Mouse (Mus musculus) MEL (cell line): ENCODE measurements at regions not wholly inside any gene's neighbourhood (a gene's known extent, or its start where the extent isn't known, plus 50 kb on each side); places are given as distances from the start of the nearest gene placed in this dataset.

ENCODE experiments used
- DNase-seq: peaks from one replicate; pipeline ENCODE4 v3.0.0; 2011; ENCODE audit warnings: low read depth, low spot score
- H3K27ac ChIP-seq: 2 replicates; pipeline ENCODE4 v1.5.1; 2012; ENCODE audit warnings: low read depth, mild to moderate bottlenecking, control low read depth, low read length, moderate library complexity; ENCODE audit not compliant: control insufficient read depth
- H3K27me3 ChIP-seq, 2 experiments: fragments of 150-350 bp in 1 of 2; sonication (generic) in 1 of 2; 2 replicates each; pipeline ENCODE4 v1.6.1; 2012; ENCODE audit warnings: low read length in 2 of 2, mild to moderate bottlenecking in 2 of 2, improper control_type of control experiment in 1 of 2, moderate library complexity in 1 of 2; ENCODE audit not compliant: insufficient read depth in 2 of 2, control insufficient read depth in 1 of 2
- H3K36me3 ChIP-seq, 2 experiments: 2 replicates each; pipeline ENCODE4 v1.6.1; 2012 to 2014; ENCODE audit warnings: low read length in 2 of 2, improper control_type of control experiment in 1 of 2, inconsistent platforms in 1 of 2, mild to moderate bottlenecking in 1 of 2; ENCODE audit not compliant: insufficient read depth in 2 of 2, control insufficient read depth in 1 of 2
- H3K4me1 ChIP-seq, 2 experiments: fragments of 150-350 bp in 1 of 2; sonication (generic) in 1 of 2; 2 replicates each; pipeline ENCODE4 v1.6.1; 2012; ENCODE audit warnings: low read length in 2 of 2, improper control_type of control experiment in 1 of 2, mild to moderate bottlenecking in 1 of 2; ENCODE audit not compliant: insufficient read depth in 2 of 2, control insufficient read depth in 1 of 2
- H3K4me3 ChIP-seq, 2 experiments: fragments of 150-350 bp in 1 of 2; sonication (generic) in 1 of 2; 2 replicates each; pipeline ENCODE4 v1.5.1; 2012; ENCODE audit warnings: low read depth in 2 of 2, low read length in 2 of 2, mild to moderate bottlenecking in 2 of 2, moderate library complexity in 2 of 2, control low read depth in 1 of 2, improper control_type of control experiment in 1 of 2; ENCODE audit not compliant: control insufficient read depth in 1 of 2, insufficient read depth in 1 of 2
- H3K79me2 ChIP-seq: 2 replicates; pipeline ENCODE4 v1.6.1; 2012; ENCODE audit warnings: mild to moderate bottlenecking, low read length, moderate library complexity; ENCODE audit not compliant: control insufficient read depth, poor library complexity, insufficient read depth
- H3K9ac ChIP-seq: 2 replicates; pipeline ENCODE4 v1.6.1; 2012; ENCODE audit warnings: low read depth, mild to moderate bottlenecking, control low read depth, low read length, moderate library complexity; ENCODE audit not compliant: control insufficient read depth, poor library complexity, severe bottlenecking
- H3K9me3 ChIP-seq: fragments of 150-350 bp; sonication (generic); replicated peaks from 2 replicates; pipeline ENCODE4 v1.6.1; 2012; ENCODE audit warnings: mild to moderate bottlenecking, low read length, improper control_type of control experiment, moderate library complexity; ENCODE audit not compliant: insufficient read depth
- CTCF ChIP-seq, 3 experiments: IDR thresholded peaks in 2 of 3; conservative IDR thresholded peaks in 1 of 3; 2 replicates each; pipeline ENCODE4 v1.5.1; 2011 to 2012; ENCODE audit warnings: low read length in 3 of 3, low read depth in 2 of 3, mild to moderate bottlenecking in 2 of 3, improper control_type of control experiment in 1 of 3, inconsistent platforms in 1 of 3, mixed read lengths in 1 of 3, moderate library complexity in 1 of 3; ENCODE audit not compliant: control insufficient read depth in 1 of 3, insufficient read depth in 1 of 3, poor library complexity in 1 of 3, severe bottlenecking in 1 of 3
- EP300 ChIP-seq, 2 experiments: IDR thresholded peaks; 2 replicates each; pipeline ENCODE4 v1.6.1; 2011; ENCODE audit warnings: improper control_type of control experiment in 2 of 2, low read length in 2 of 2, low read depth in 1 of 2, mild to moderate bottlenecking in 1 of 2
- ETS1 ChIP-seq: IDR thresholded peaks from 2 replicates; pipeline ENCODE4 v1.6.1; 2012; ENCODE audit warnings: low read depth, mild to moderate bottlenecking, inconsistent platforms, low read length, improper control_type of control experiment, moderate library complexity
- GABPA ChIP-seq: IDR thresholded peaks from 2 replicates; pipeline ENCODE4 v1.6.1; 2012; ENCODE audit warnings: low read depth, mild to moderate bottlenecking, inconsistent platforms, low read length, improper control_type of control experiment, moderate library complexity
- KAT2A ChIP-seq: conservative IDR thresholded peaks from 2 replicates; pipeline ENCODE4 v1.6.1; 2012; ENCODE audit warnings: low read depth, low read length, improper control_type of control experiment, inconsistent platforms
- MXI1 ChIP-seq: IDR thresholded peaks from 2 replicates; pipeline ENCODE4 v1.6.1; 2011; ENCODE audit warnings: mild to moderate bottlenecking, low read depth, low read length, improper control_type of control experiment
- MYB ChIP-seq: IDR thresholded peaks from 2 replicates; pipeline ENCODE4 v1.6.1; 2011; ENCODE audit warnings: mild to moderate bottlenecking, low read depth, low read length, improper control_type of control experiment
- MYC ChIP-seq: IDR thresholded peaks from 2 replicates; pipeline ENCODE4 v1.6.1; 2011; ENCODE audit warnings: low read depth, mild to moderate bottlenecking, low read length, improper control_type of control experiment, moderate library complexity
- POLR2A ChIP-seq, 2 experiments: IDR thresholded peaks; 2 replicates each; pipeline ENCODE4 v1.6.1; 2011 to 2012; ENCODE audit warnings: low read length in 2 of 2, mild to moderate bottlenecking in 2 of 2, control low read depth in 1 of 2, improper control_type of control experiment in 1 of 2, low read depth in 1 of 2, moderate library complexity in 1 of 2; ENCODE audit not compliant: control insufficient read depth in 1 of 2, insufficient read depth in 1 of 2, poor library complexity in 1 of 2
- POLR2AphosphoS2 ChIP-seq: IDR thresholded peaks from 2 replicates; pipeline ENCODE4 v1.6.1; 2011; ENCODE audit warnings: low read length, improper control_type of control experiment
- RAD21 ChIP-seq: IDR thresholded peaks from 2 replicates; pipeline ENCODE4 v1.6.1; 2011; ENCODE audit warnings: mild to moderate bottlenecking, low read depth, low read length, improper control_type of control experiment
- UBTF ChIP-seq: IDR thresholded peaks from 2 replicates; pipeline ENCODE4 v1.6.1; 2012; ENCODE audit warnings: low read depth, mild to moderate bottlenecking, inconsistent platforms, low read length, improper control_type of control experiment, moderate library complexity, borderline replicate concordance; ENCODE audit not compliant: insufficient read depth
- USF1 ChIP-seq: IDR thresholded peaks from 2 replicates; pipeline ENCODE4 v1.6.1; 2014; ENCODE audit warnings: low read depth, mild to moderate bottlenecking, inconsistent platforms, low read length, improper control_type of control experiment, moderate library complexity
- USF2 ChIP-seq, 2 experiments: IDR thresholded peaks; 2 replicates each; pipeline ENCODE4 v1.6.1; 2011 to 2012; ENCODE audit warnings: improper control_type of control experiment in 2 of 2, low read length in 2 of 2, borderline replicate concordance in 1 of 2, inconsistent platforms in 1 of 2, low read depth in 1 of 2, mild to moderate bottlenecking in 1 of 2; ENCODE audit not compliant: insufficient read depth in 1 of 2
- ZKSCAN1 ChIP-seq: IDR thresholded peaks from 2 replicates; pipeline ENCODE4 v1.6.1; 2012; ENCODE audit warnings: low read depth, mild to moderate bottlenecking, inconsistent platforms, low read length, improper control_type of control experiment, moderate library complexity
- ZNF384 ChIP-seq: IDR thresholded peaks from 2 replicates; pipeline ENCODE4 v1.6.1; 2012; ENCODE audit warnings: low read depth, mild to moderate bottlenecking, inconsistent platforms, low read length, improper control_type of control experiment

DNA sequence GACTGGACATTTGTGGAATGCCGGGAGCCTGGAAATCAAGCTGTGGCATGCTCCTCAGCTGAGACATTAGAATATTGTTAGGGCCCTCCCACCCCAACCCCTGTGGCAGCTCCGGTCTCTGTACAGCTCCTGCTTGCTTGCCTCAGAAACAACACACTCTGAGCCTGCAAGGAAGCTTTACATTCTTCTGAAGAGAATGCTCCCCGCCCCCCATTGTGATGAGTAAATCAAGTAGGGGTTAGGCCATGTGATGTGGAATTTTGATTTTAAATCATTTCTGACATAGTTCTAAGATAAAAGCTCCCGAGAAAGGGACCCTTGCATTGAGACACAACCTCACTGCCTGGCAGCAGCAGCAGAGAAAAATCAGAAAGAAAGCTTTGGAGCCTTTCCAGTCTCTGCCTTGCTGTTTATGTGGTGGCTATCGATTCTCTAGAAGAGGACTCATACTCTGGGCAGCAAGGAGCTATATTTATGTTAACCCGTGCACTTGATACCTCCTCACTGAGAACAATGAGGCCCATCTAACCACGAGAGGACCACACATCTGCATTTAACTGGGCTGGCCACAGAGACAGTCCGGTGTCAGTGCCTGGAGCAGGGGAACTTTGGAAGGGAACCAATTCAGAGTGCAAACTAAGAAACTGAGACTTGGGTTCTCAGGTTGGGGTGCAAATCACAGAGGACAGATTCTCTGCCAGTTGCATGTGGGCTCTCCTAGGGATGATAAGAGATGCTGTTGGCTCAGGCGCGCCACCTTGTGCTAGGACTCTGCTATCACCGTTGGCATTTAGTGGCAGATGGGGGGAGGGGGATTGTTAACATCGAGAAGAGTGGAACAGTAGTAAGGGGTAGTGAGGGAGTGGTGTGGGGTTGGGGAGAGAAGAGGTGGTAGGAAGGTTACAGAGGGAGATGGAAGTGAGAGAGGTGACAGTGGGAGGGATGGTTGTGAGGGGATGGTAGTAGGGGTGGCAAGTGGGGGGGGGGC lies 218.7 kb upstream of the Camk1g start (continued):
- TF ChIP-seq USF2 (IDR thresholded peaks at IDR 0.05; ENCODE audit: borderline replicate concordance in 1 of 2, insufficient read depth in 1 of 2, low read depth in 1 of 2, low read length in 2 of 2): no peak
- peak; percentile 65 to 77 (median 76) for TF ChIP-seq CTCF (IDR thresholded peaks at IDR 0.05 in 2 of 3, conservative IDR thresholded peaks at IDR 0.05 in 1 of 3; ENCODE audit: control insufficient read depth in 1 of 3, insufficient read depth in 1 of 3, low read depth in 2 of 3, low read length in 3 of 3, poor library complexity in 1 of 3, severe bottlenecking in 1 of 3)
- TF ChIP-seq KAT2A: no peak
- no peak for TF ChIP-seq MXI1
- peak; percentile 43 for TF ChIP-seq RAD21
- TF ChIP-seq POLR2AphosphoS2: no peak

- DNase-seq: no peak
- H3K4me3 ChIP-seq: no peak overlapping the region
- TF ChIP-seq MYB (no peak), ETS1 (no peak), USF1 (no peak), UBTF (no peak), POLR2A (IDR thresholded peaks at IDR 0.05; ENCODE audit: control insufficient read depth in 1 of 2, insufficient read depth in 1 of 2, low read depth in 1 of 2, low read length in 2 of 2, poor library complexity in 1 of 2) (no peak), EP300 (IDR thresholded peaks at IDR 0.05; ENCODE audit: low read depth in 1 of 2, low read length in 2 of 2) (no peak), CTCF (IDR thresholded peaks at IDR 0.05 in 2 of 3, conservative IDR thresholded peaks at IDR 0.05 in 1 of 3; ENCODE audit: control insufficient read depth in 1 of 3, insufficient read depth in 1 of 3, low read depth in 2 of 3, low read length in 3 of 3, poor library complexity in 1 of 3, severe bottlenecking in 1 of 3) (no peak), RAD21 (no peak)
These were observed 217.2 kb upstream of the Camk1g start for GRCm38 (mm10) chr1:193587317-193587716.

DNA sequence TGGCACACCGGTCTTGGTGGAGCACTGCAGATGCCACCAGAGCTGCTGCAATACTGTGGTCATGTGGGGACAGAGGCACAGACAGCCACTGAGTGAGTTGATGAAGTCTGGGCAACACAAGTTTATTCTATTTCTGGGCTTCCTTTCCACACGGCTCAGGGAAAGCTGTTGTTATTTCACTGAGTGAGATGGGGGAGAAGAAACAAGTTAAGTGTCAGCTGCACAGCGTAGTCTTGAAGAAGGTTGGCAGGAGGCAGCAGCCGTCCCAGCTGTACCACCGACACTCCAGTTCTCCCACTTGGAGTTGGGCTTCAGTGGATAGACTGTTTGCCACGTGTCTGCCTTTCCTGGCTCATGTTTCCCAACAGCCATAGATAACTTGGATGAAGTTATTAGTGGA lies 216.8 kb upstream of the Camk1g start:
- Histone ChIP-seq H3K79me2 (no peaks in the 10 kb centered on the region), H3K27me3 (no peaks in the 10 kb centered on the region), H3K27ac (no peak overlapping the region), H3K4me3 (no peak overlapping the region), H3K36me3 (no peaks in the 10 kb centered on the region), H3K4me1 (no peaks in the 10 kb centered on the region; a peak in 1 of 4 replicates), H3K9ac (no peak overlapping the region), H3K9me3 (no peaks in the 10 kb centered on the region)
- TF ChIP-seq GABPA (no peak), MYC (no peak), ZNF384 (no peak), ZKSCAN1 (no peak)
- DNase-seq: no peak

More at GRCm38 (mm10) chr1:193587317-193587716, 217.2 kb upstream of the Camk1g start:
- H3K36me3 ChIP-seq: no peaks in the 10 kb centered on the region
- H3K27me3 ChIP-seq: no peaks in the 10 kb centered on the region
- H3K9ac ChIP-seq: no peak overlapping the region
- H3K79me2 ChIP-seq: no peaks in the 10 kb centered on the region
- no peak overlapping the region for H3K27ac ChIP-seq
- no peaks in the 10 kb centered on the region; a peak in 1 of 4 replicates for H3K4me1 ChIP-seq
- no peaks in the 10 kb centered on the region for H3K9me3 ChIP-seq
